Mouse (Mus musculus) urinary bladder, adult 18-20 months (tissue): ENCODE measurements at regions not wholly inside any gene's neighbourhood (a gene's known extent, or its start where the extent isn't known, plus 50 kb on each side); places are given as distances from the start of the nearest gene placed in this dataset.
A peak's percentile ranks its signal among the peaks of the same experiment; 100 is the strongest.

ENCODE experiments used
- DNase-seq, 2 experiments: peaks; one replicate each; pipeline ENCODE4 v3.0.0; 2022; ENCODE audit warnings: low spot score in 2 of 2, mixed read lengths in 2 of 2

GRCm38 (mm10) chr7:129918240-129919200 is 326.9 kb downstream of the Wdr11 start:
- no peak for DNase-seq

- no peak for DNase-seq
Measured at GRCm38 (mm10) chr7:129922291-129922690, 330.6 kb downstream of the Wdr11 start.

GRCm38 (mm10) chr7:129936731-129937130 is 345.1 kb downstream of the Wdr11 start:
- no peak for DNase-seq

GRCm38 (mm10) chr7:129937715-129938114 is 346.1 kb downstream of the Wdr11 start:
- DNase-seq = no peak

- no peak for DNase-seq
Measured at GRCm38 (mm10) chr7:129938141-129938540, 346.5 kb downstream of the Wdr11 start.

- no peak for DNase-seq
Measured at GRCm38 (mm10) chr7:129939266-129939665, 347.6 kb downstream of the Wdr11 start.

GRCm38 (mm10) chr7:129941311-129942029 is 349.8 kb downstream of the Wdr11 start:
- no peak for DNase-seq

- DNase-seq = no peak
Measured at GRCm38 (mm10) chr7:129948613-129949110, 357.0 kb downstream of the Wdr11 start.

GRCm38 (mm10) chr7:129950456-129950855 is 358.8 kb downstream of the Wdr11 start:
- DNase-seq = no peak

- DNase-seq = no peak
Measured at GRCm38 (mm10) chr7:129958379-129958778, 366.7 kb downstream of the Wdr11 start.

- no peak for DNase-seq
Measured at GRCm38 (mm10) chr7:129962575-129962974, 370.9 kb downstream of the Wdr11 start.

GRCm38 (mm10) chr7:129964192-129964591 is 372.5 kb downstream of the Wdr11 start:
- peak in 1 of 2 experiments; percentile 8 for DNase-seq

- no peak for DNase-seq
Measured at GRCm38 (mm10) chr7:129965281-129966051, 373.8 kb downstream of the Wdr11 start.

- DNase-seq = no peak
Measured at GRCm38 (mm10) chr7:129966771-129967170, 375.1 kb downstream of the Wdr11 start.

GRCm38 (mm10) chr7:129970201-129970600 is 378.5 kb downstream of the Wdr11 start:
- DNase-seq = no peak

GRCm38 (mm10) chr7:129974206-129974605 is 382.5 kb downstream of the Wdr11 start:
- no peak for DNase-seq

GRCm38 (mm10) chr7:129974837-129975236 is 383.2 kb downstream of the Wdr11 start:
- DNase-seq = no peak

- DNase-seq = no peak
Measured at GRCm38 (mm10) chr7:129975781-129976514, 384.3 kb downstream of the Wdr11 start.

GRCm38 (mm10) chr7:129978576-129978975 is 386.9 kb downstream of the Wdr11 start:
- no peak for DNase-seq

GRCm38 (mm10) chr7:129979337-129979736 is 387.7 kb downstream of the Wdr11 start:
- DNase-seq = no peak

- no peak for DNase-seq
Measured at GRCm38 (mm10) chr7:129980501-129980900, 388.8 kb downstream of the Wdr11 start.
